Mouse (Mus musculus): ENCODE measurements around the gene Adarb1.

DNA sequence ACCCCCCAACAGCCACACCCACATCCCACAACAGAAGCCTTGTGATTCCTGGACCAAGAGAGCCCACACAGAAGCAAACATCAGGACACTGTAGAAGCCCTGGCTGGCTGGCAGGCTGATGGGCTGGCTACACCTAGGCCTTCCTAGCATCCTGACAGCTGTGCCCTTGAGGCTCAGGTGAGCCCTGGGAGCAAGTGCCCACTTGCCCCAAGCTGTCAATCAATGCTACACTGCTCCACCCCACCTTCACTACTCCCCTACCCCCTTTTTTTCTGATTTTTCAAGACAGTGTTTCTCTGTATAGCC lies 32.0 kb upstream of the Adarb1 start:
- TF ChIP-seq CTCF (IDR thresholded peaks at IDR 0.05; ENCODE audit: borderline replicate concordance, insufficient read depth, low read length) = no peak
- TF ChIP-seq POLR2A (IDR thresholded peaks at IDR 0.05; ENCODE audit: low read depth, low read length) = no peak
